Mouse (Mus musculus) liver, embryonic 13.5 days (tissue): ENCODE data around the gene Cnpy3. TPM values are rescaled to one million over a fixed set of nuclear protein-coding genes. Genes with fewer than 3 reads are reported as not detected.
"Not testable (repeated sequence)": the region's sequence is repeated elsewhere in the genome, so short reads cannot be mapped to it uniquely, and the experiment has no call there.

Experiments used
- ATAC-seq: fragments of 200-750 bp; cut with Nextera tagmentation; 2 replicates; pipeline ENCODE4 v1.8.0; 2017; ENCODE audit warnings: low read depth, mild to moderate bottlenecking, moderate number of reproducible peaks, moderate library complexity
- DNase-seq: peaks from one replicate; pipeline ENCODE4 v3.0.0; 2022
- H3K27ac ChIP-seq: fragments of 300-500 bp; sonication (generic); 2 replicates; pipeline ENCODE4 v1.5.1; 2015; ENCODE audit warnings: moderate library complexity, mild to moderate bottlenecking, inconsistent platforms
- H3K27me3 ChIP-seq: fragments of 300-500 bp; sonication (generic); 2 replicates; pipeline ENCODE4 v1.6.1; 2015; ENCODE audit warnings: mild to moderate bottlenecking, inconsistent platforms
- H3K36me3 ChIP-seq: fragments of 300-500 bp; sonication (generic); 2 replicates; pipeline ENCODE4 v1.6.1; 2015; ENCODE audit warnings: mild to moderate bottlenecking, inconsistent platforms
- H3K4me1 ChIP-seq: fragments of 300-500 bp; sonication (generic); replicated peaks from 2 replicates; pipeline ENCODE4 v1.6.1; 2015; ENCODE audit warnings: inconsistent platforms
- H3K4me2 ChIP-seq: fragments of 300-500 bp; sonication (generic); 2 replicates; pipeline ENCODE4 v1.6.1; 2015; ENCODE audit warnings: inconsistent platforms, mild to moderate bottlenecking, moderate library complexity
- H3K4me3 ChIP-seq: fragments of 300-500 bp; sonication (generic); replicated peaks from 2 replicates; pipeline ENCODE4 v1.5.1; 2015; ENCODE audit warnings: mild to moderate bottlenecking, inconsistent platforms
- H3K9ac ChIP-seq: fragments of 300-500 bp; sonication (generic); 2 replicates; pipeline ENCODE4 v1.6.1; 2015; ENCODE audit warnings: mild to moderate bottlenecking, inconsistent platforms
- H3K9me3 ChIP-seq: fragments of 300-500 bp; sonication (generic); replicated peaks from 2 replicates; pipeline ENCODE4 v1.6.1; 2016; ENCODE audit warnings: inconsistent platforms
- WGBS: fragments of 180-500 bp; shearing (Covaris S2); methylation state at CpG from one replicate; pipeline ENCODE4 v1.1.7; 2015; ENCODE audit not compliant: insufficient replicate concordance; 5-methylcytosine and 5-hydroxymethylcytosine counted together
- polyA plus RNA-seq: library from polyadenylated mRNA; unstranded; fragments of >200 nt; fragmentation: Nextera tagmentation; extraction: Ambion mirVana; gene quantifications from 2 replicates; pipeline ENCODE4 v1.2.1, GENCODE M21; 2015

The Cnpy3 gene
- 30.2 and 30.9 TPM in 2 replicates for polyA plus RNA-seq

DNA sequence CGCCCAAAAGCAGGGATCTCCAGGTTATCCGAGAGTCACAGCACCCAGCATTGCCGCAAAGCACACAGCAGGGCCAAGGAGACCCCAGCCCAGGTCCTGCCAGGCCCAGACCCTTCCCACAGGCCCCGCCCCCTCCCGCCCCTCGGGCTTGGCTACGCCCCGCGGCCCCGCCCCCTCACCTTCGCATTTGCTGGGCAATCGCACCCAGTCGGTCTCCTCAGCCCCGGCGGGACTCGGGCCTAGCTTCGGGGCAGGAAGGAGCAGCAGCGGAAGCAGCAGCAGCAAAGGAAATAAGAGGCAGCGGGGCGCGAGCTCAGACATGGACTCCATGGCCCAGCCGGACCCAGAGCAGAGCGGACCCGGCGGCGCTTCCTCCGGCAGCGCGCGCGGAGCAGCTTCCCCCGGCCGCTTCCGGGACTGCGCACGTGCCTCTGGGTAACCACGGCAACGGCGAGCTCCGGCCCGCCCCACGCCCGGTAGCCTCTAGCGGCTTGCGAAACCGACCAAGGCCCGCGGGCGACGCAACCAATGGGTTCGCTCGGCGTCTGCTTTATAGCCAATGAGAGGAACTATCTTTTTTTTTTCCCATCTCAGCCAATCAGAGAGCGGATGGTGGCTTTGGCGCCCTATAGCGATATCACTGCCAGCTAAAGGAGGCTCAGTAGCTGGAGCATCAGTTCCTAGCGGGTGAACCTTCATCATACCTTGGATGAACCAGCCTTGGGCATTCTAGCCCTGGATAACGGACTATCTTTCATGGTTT is at the start of gene Cnpy3:
TSS of gene Cnpy3 (minus strand) at position 421 of the 763 bp plus-strand sequence.
- Histone ChIP-seq H3K4me3 (peak within 1 kb of the TSS; percentile 81), H3K9me3 (no peaks in the 10 kb centered on the region), H3K4me1 (peaks cover 42% of the 10 kb centered on the region), H3K36me3 (peaks cover 5% of the 10 kb centered on the region), H3K27me3 (peaks cover 9% of the 10 kb centered on the region; the same call in 1 of the 2 replicates), H3K9ac (peak within 1 kb of the TSS; percentile 78), H3K27ac (peak within 1 kb of the TSS; percentile 87), H3K4me2 (peak within 1 kb of the TSS; percentile 85)
- under 1% methylated on average over 58 of the region's 58 CpGs for WGBS
- DNase-seq = peak; percentile 96
- ATAC-seq = peak; percentile 99

DNA sequence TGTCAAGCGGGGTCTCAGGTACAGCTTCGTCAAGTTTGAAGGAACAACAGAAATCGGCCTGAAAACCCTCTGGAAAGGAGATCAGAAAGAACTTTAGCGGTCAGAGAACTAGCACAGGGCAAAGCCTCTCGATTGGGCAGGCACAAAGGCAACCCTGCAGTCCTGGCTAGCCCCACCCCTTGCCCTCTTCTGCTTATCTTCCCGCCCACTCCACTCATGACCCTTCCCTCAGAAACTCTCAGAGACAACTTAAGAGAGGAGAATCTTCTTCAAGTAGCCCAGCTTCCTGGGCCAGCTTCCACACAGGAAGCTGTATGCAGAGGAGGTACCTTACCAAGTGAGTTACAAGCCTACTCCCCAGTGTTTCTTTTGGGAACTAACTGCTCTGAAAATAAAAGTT is 49.7 kb upstream of the Cnpy3 start:
- Histone ChIP-seq H3K27me3 (no peaks in the 10 kb centered on the region), H3K36me3 (peaks cover 70% of the 10 kb centered on the region), H3K4me3 (no peak overlapping the region), H3K27ac (no peak overlapping the region), H3K4me1 (peaks cover 17% of the 10 kb centered on the region), H3K9ac (no peak overlapping the region), H3K9me3 (no peaks in the 10 kb centered on the region), H3K4me2 (no peak overlapping the region)
- no peak for DNase-seq
- no peak for ATAC-seq
- WGBS = 71% methylated on average over 6 of the region's 6 CpGs

DNA sequence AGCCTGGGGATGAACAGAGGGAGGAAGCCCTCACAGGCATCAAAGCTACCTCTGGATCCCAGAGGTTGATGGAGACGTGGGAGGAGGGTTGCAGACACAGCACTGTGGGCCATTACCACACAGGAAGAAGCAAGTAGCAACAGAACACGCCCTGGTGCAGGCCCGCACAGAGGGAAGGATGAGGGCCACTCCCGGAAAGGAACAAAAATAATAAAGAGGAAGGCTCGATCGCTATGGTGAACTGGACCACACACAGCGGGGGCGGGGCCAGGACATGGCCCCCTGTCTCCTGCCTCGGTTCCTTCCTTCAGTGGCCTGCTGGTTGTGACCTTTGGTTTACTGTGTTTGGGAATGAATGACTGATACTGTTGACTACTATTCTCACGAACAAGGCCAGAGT is 47.7 kb upstream of the Cnpy3 start:
- Histone ChIP-seq H3K4me1 (peaks cover 17% of the 10 kb centered on the region), H3K36me3 (peaks cover 49% of the 10 kb centered on the region), H3K9ac (no peak overlapping the region), H3K4me3 (no peak overlapping the region), H3K27ac (no peak overlapping the region), H3K27me3 (no peaks in the 10 kb centered on the region), H3K4me2 (no peak overlapping the region), H3K9me3 (no peaks in the 10 kb centered on the region)
- no peak for ATAC-seq
- no peak for DNase-seq
- WGBS = 65% methylated on average over 10 of the region's 10 CpGs

GRCm38 (mm10) chr17:46797386-46797785 is 45.4 kb upstream of the Cnpy3 start:
- Histone ChIP-seq H3K9ac (no peak overlapping the region), H3K9me3 (no peaks in the 10 kb centered on the region), H3K27me3 (no peaks in the 10 kb centered on the region), H3K4me3 (no peak overlapping the region), H3K27ac (no peak overlapping the region), H3K4me2 (no peak overlapping the region), H3K4me1 (peaks cover 30% of the 10 kb centered on the region), H3K36me3 (peaks cover 34% of the 10 kb centered on the region)
- ATAC-seq (no peak), DNase-seq (no peak)
- 81% methylated on average over 8 of the region's 8 CpGs for WGBS

DNA sequence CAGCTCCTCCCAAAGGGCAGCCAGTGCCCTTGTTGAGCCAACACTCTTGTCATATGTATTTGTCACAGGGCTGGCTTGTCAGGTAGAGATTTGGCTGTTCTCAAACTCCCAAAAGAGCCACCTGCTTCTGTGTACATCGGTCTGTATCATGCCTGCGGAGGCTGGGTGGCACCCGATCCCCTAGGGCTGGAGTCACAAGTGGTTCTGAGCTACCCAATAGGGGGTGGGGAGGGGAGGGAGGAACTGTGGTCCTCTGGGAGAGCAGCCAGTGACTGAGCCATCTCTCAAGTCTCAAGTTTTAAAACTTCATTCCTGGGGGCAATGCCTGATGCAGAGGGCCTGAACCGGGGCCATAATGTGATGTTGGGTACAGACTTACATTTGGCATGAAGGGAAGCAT is 44.7 kb upstream of the Cnpy3 start:
- no peaks in the 10 kb centered on the region for H3K27me3 ChIP-seq
- H3K4me2 ChIP-seq = no peak overlapping the region
- peaks cover 28% of the 10 kb centered on the region for H3K36me3 ChIP-seq
- no peak for ATAC-seq
- no peak overlapping the region for H3K9ac ChIP-seq
- no peak overlapping the region for H3K4me3 ChIP-seq
- H3K9me3 ChIP-seq = no peaks in the 10 kb centered on the region
- H3K27ac ChIP-seq = no peak overlapping the region
- peaks cover 24% of the 10 kb centered on the region for H3K4me1 ChIP-seq
- DNase-seq = no peak
- WGBS = 82% methylated on average over 4 of the region's 4 CpGs

- H3K27me3 ChIP-seq = peaks cover 7% of the 10 kb centered on the region; the same call in 1 of the 2 replicates
- no peak overlapping the region for H3K9ac ChIP-seq
- H3K36me3 ChIP-seq = no peaks in the 10 kb centered on the region
- H3K27ac ChIP-seq = no peak overlapping the region
- H3K4me2 ChIP-seq = no peak overlapping the region
- ATAC-seq = no peak
- H3K4me3 ChIP-seq = no peak overlapping the region
- H3K4me1 ChIP-seq = peaks cover 13% of the 10 kb centered on the region
- 74% methylated on average over 2 of the region's 2 CpGs for WGBS
- H3K9me3 ChIP-seq = no peaks in the 10 kb centered on the region
- no peak for DNase-seq
Measured at GRCm38 (mm10) chr17:46792963-46793362, 40.9 kb upstream of the Cnpy3 start.

DNA sequence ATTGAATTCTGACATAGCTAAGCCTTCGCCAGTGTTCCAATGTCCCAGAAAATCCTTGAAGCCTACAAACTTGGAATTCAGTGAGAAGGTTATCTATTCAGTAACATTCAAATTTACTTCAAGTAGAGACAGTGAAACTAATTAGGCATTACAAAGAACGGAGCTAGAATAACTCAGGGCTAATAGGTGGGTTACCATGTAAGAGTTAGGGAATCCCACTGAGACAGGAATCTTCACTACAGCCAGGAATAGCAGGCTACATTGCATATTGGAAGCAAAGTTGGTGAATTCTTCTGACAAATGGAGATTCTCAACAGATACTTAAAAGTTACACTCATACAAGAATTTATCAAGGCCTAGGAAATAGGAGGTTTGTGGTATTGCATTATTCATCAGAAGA is 36.0 kb upstream of the Cnpy3 start:
- H3K4me3 ChIP-seq, DNase-seq, H3K27me3 ChIP-seq, H3K27ac ChIP-seq, ATAC-seq, H3K36me3 ChIP-seq, H3K9me3 ChIP-seq, H3K4me2 ChIP-seq, H3K9ac ChIP-seq: not testable (repeated sequence)
- peaks cover 21% of the 10 kb centered on the region for H3K4me1 ChIP-seq
- 52% methylated on average over 2 of the region's 2 CpGs for WGBS

GRCm38 (mm10) chr17:46786952-46787351 is 34.9 kb upstream of the Cnpy3 start:
- H3K4me1 ChIP-seq = peaks cover 21% of the 10 kb centered on the region
- peak; percentile 62 for ATAC-seq
- H3K4me2 ChIP-seq = peak overlapping the region; percentile 17; the same call in 1 of the 2 replicates

GRCm38 (mm10) chr17:46783222-46783565 is 31.2 kb upstream of the Cnpy3 start:
- Histone ChIP-seq H3K4me2 (peak overlapping the region; percentile 85), H3K4me1 (peaks cover 30% of the 10 kb centered on the region), H3K9ac (peak overlapping the region; percentile 77; the same call in 1 of the 2 replicates), H3K27me3 (no peaks in the 10 kb centered on the region), H3K36me3 (peaks cover 30% of the 10 kb centered on the region), H3K4me3 (peak overlapping the region; percentile 80), H3K27ac (peak overlapping the region; percentile 82), H3K9me3 (no peaks in the 10 kb centered on the region)
- DNase-seq (no peak), ATAC-seq (no peak; the same call in 1 of the 2 replicates)
- WGBS = 61% methylated on average over 2 of the region's 2 CpGs

More at GRCm38 (mm10) chr17:46786952-46787351, 34.9 kb upstream of the Cnpy3 start:
- DNase-seq = peak; percentile 57
- Histone ChIP-seq H3K9ac (no peak overlapping the region), H3K27me3 (peaks cover 7% of the 10 kb centered on the region; the same call in 1 of the 2 replicates), H3K9me3 (no peaks in the 10 kb centered on the region), H3K27ac (peak overlapping the region; percentile 53; the same call in 1 of the 2 replicates), H3K4me3 (no peak overlapping the region), H3K36me3 (no peaks in the 10 kb centered on the region)
- 32% methylated on average over 5 of the region's 5 CpGs for WGBS

DNA sequence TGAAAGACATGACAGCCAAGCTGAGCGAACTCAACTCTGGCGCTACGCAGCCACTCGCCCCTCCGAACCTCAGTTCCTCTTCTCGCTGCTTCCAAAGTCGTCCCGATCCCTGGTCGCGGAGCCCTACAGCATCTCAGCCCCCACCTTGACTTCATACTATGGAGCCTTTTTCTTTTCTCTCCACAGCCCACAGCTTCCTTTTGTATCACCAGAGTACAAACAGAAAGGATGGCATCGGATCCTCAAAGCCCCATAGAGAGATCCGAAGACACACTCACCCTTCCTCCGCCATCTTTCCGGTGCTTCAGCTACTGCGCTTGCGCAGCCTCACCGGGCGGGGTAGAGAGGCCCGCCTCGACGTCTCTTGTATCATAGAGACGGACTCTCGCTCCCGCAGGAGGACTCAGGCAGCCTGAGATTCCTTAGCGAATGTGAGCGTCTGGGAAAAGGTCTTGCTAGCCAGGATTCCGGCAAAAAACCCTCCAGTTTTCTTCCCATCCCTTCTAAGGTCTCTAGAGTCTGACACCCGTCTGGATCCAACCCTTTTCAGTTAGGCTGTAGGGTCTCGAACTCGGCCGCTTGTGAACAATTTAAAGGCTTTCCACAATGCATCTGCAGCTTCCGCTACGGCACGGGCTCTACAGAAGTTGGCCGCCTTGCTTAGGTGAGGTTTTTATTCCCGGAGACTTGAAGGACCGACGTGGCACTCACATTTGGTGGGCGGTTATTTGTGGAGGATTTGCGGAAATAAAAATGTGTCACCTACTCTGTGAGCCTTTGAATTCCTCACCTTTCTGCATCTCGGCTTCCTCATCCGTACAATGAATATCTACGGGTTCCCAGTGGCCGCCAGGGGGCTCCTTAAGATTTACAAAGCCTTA is 30.6 kb upstream of the Cnpy3 start, which contains the start of gene Rpl7l1:
TSS of gene Rpl7l1 (minus strand) at position 332 of the 881 bp plus-strand sequence.
- Histone ChIP-seq H3K27me3 (no peaks in the 10 kb centered on the region), H3K4me3 (peak within 1 kb of the TSS; percentile 80), H3K9ac (peak within 1 kb of the TSS; percentile 82), H3K36me3 (peaks cover 36% of the 10 kb centered on the region), H3K4me1 (peaks cover 30% of the 10 kb centered on the region), H3K4me2 (peak within 1 kb of the TSS; percentile 85), H3K27ac (peak within 1 kb of the TSS; percentile 82), H3K9me3 (no peaks in the 10 kb centered on the region)
- under 1% methylated on average over 44 of the region's 44 CpGs for WGBS
- ATAC-seq (peak; percentile 92), DNase-seq (peak; percentile 89)

- WGBS = 2% methylated on average over 11 of the region's 11 CpGs
- H3K27me3 ChIP-seq = no peaks in the 10 kb centered on the region
Measured at GRCm38 (mm10) chr17:46781876-46782275, 29.9 kb upstream of the Cnpy3 start.

More at GRCm38 (mm10) chr17:46781876-46782275, 29.9 kb upstream of the Cnpy3 start:
- Histone ChIP-seq H3K27ac (peak overlapping the region; percentile 82), H3K36me3 (peaks cover 43% of the 10 kb centered on the region), H3K9me3 (no peaks in the 10 kb centered on the region), H3K4me2 (peak overlapping the region; percentile 85), H3K9ac (peak overlapping the region; percentile 82), H3K4me1 (peaks cover 23% of the 10 kb centered on the region), H3K4me3 (peak overlapping the region; percentile 80)
- ATAC-seq (no peak), DNase-seq (no peak)
